Mouse (Mus musculus) heart, postnatal 36 days (tissue): ENCODE results near the gene Cab39l. TPM values are rescaled to one million over a fixed set of nuclear protein-coding genes. Genes with fewer than 3 reads are reported as not detected.
"Not testable (repeated sequence)": the region's sequence is repeated elsewhere in the genome, so short reads cannot be mapped to it uniquely, and the experiment has no call there.

ENCODE experiments used
- DNase-seq, 2 experiments: peaks; one replicate each; pipeline ENCODE4 v3.0.0; 2021 to 2022
- intact Hi-C: fragments of 180-260 bp; cut with DNase I; formaldehyde crosslinking; loops from one replicate; pipeline ENCODE4 v1.15.1; 2025
- total RNA-seq, 2 experiments: library from RNA; stranded (reverse); gene quantifications; 2 replicates each; pipeline ENCODE4 v1.2.3; 2021

Cab39l gene
- total RNA-seq, 2 experiments from 2014 or later, result 23.5 to 24.3 TPM

DNA sequence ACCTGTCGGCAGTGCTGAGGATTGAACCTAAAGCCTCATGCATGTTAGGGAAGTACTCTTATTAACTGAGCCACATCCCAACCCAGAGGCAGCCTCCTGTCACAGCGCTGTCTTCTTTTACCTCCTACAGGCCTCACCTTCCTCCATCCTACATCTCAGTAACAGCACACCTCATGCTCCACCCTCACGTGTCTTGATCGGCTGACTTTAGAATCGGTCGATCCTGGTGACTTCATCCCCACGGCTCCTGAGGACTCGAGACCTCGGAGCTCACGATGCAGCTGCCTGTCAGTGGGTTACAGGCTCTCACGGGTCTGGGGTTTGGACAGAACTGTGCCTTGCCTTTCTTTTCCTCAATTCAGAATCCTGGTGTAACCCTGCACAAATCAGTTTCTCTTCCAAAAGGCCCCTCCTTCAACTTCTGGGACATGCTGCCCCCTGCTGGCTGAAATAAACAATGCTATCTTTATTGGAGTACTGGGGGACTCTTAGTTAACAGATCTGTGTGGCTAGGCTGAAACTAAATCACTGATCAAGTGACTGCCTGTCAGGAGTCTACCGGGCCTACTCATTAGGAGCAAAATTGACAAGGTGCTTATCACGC is 115.3 kb downstream of the Cab39l start:
- peak; percentile 80 to 83 for DNase-seq
- intact Hi-C loops, result loop anchor here (1.0 to 5.0 kb wide), 3 partner anchors 89 to 224 kb away; no protein-coding TSS in a partner anchor

DNA sequence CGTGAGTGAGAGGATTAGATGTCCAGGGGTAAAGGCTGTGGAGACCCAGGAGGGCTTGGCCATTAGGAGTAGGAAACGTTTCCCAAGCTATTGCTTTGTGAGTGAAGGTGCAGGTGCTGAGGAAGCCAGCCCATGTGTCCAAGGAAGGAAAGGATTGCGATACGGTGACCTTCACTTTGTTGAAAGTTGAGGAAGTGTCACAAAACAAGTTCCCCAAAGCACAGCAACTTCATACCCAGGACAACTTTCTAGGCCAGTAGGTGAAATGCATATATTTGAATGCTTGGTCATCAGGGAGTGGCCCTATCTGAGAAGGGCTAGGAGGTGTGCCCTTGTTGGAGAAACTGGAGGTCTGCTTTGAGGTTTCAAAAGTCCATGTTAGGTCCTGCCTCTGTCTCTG is 116.3 kb downstream of the Cab39l start:
- intact Hi-C loops, result loop anchor here (5.0 kb wide), 1 partner anchor 225 kb away; no protein-coding TSS in a partner anchor
- DNase-seq, result no peak

DNA sequence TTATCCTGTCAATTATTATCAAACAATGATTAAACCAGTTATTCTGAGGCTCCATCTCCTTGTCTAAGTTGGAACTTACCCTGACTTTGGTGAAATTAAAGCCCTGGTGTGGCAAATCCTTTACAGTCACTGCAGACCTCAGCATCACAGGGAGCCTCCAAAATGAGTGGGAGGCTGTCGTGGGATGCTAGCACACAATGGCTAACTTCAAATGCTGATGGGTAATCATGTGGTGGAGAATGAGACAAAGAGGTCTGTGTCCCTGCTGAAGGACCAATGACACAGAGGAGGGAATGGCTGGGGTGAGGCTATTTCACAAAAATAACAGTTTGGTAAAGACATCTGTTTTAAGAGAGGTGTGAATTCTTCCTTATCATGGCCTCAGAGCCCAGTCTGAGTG is 117.1 kb downstream of the Cab39l start:
- intact Hi-C loops, result loop anchor here (5.0 kb wide), 1 partner anchor 226 kb away; no protein-coding TSS in a partner anchor
- DNase-seq, result no peak

DNA sequence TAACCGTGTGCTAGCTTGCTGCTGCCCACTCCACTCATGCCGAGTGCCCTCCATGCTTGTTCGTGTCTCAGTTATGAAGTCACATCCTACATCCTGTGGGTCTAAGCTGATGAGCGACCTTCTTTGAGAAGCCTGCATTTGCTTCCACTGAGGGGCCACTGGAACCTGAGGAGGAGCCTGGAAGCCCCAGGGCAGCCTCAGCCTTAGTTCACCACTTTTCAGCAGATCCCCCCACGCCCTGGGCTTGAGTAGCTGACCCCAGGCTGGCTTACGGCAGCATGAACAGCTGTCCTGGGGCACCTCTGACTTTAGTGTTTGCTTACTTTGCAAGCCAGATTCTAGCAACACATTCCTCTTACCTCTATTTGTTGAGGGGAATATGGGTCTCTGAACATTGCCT is 126.0 kb downstream of the Cab39l start:
- no peak for DNase-seq
- intact Hi-C loops, result no loop called here

DNA sequence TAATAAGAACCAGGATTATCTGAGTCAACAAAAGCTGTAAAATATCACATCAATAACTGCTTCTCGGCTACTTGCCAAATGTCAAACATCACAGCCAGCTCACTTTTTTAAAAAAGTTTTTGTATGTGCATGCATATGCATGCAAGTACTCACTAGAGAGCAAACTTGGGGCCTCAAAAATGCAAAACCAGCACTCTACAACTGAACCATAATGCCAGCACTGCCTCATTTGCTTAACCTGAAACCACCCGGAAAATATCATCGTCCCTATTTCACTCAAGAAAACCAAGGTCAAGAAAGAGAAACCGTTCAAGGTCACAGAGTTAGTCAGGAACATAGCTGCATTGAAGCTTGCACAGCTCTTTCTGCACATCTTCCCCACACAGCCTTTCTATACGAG is 135.6 kb downstream of the Cab39l start:
- DNase-seq, result no peak
- intact Hi-C loops, result no loop called here

DNA sequence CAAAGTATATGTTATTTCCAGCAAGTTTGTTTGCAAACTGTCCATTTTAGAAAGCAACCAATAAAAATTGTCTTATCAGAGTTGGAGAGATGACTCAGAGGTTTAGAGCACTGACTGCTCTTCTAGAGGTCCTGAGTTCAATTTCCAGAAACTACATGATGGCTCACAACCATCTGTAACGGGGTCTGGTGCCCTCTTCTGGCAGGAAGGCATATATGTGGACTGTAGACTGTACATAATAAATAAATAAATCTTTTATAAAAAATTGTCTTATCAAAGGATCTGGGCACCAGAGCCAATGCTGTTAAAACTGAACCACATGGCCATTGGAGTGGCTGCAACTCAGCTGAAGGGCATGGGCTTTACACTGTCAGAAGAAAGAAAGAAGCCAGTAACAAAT is 149.8 kb downstream of the Cab39l start:
- intact Hi-C loops, result no loop called here
- peak in 1 of 2 experiments; percentile 15 for DNase-seq

DNA sequence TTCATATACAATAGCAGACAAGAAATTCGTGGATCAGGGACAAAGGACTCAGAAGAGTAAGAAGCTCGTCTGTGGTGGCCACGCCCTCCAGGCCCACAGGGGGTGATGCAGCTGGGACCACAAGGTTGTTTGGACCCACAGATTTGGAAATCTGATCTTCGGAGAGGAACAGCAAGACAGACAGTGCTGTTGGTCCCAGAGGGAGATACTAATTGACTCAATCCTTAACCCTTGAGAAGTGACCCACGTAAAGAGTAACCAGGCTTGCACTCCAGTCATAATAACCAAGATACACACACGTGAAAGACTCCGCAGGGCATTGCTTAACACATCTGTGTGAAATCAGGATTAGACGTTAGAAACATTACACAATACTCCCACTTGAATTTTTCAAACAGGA is 151.1 kb downstream of the Cab39l start:
- no peak for DNase-seq
- intact Hi-C loops, result no loop called here

DNA sequence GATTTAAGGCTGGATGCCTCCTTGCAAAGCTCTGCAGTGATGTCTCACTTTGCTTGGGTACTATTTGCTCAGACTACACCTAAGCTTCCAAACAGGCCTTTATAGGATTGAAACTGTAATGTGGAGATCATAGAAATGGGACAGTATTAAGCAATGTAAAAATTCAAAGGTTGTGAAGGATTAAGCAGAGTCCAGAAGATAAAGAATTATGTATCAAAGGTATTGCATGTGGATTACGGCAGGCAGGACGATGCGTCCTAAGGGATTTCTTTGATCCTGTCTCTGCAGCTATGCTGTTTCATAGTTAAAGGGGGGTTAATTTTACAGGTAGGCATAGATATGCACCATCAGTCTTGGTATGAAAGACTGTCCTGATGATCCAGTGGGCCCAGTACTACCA is 151.8 kb downstream of the Cab39l start:
- intact Hi-C loops, result no loop called here
- no peak for DNase-seq

DNA sequence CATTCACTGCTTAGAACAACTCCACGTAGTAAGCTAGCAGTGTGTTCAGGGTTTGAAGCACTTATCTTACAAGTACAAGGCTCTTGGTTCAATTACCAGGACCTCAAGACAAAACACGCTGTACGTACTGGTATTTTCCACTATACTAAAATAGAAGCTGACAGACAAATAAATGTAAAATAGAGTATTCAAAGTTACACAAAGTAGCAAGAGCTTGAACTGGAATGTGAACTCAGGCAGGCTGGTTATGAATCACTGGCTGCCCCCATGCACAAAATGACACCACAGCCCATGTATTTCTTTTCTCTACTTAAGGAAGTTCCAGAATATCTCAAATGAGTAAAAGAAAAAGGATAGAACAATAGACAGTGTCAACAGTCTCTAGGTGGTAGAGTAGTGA is 154.2 kb downstream of the Cab39l start:
- DNase-seq, result no peak
- intact Hi-C loops, result no loop called here

DNA sequence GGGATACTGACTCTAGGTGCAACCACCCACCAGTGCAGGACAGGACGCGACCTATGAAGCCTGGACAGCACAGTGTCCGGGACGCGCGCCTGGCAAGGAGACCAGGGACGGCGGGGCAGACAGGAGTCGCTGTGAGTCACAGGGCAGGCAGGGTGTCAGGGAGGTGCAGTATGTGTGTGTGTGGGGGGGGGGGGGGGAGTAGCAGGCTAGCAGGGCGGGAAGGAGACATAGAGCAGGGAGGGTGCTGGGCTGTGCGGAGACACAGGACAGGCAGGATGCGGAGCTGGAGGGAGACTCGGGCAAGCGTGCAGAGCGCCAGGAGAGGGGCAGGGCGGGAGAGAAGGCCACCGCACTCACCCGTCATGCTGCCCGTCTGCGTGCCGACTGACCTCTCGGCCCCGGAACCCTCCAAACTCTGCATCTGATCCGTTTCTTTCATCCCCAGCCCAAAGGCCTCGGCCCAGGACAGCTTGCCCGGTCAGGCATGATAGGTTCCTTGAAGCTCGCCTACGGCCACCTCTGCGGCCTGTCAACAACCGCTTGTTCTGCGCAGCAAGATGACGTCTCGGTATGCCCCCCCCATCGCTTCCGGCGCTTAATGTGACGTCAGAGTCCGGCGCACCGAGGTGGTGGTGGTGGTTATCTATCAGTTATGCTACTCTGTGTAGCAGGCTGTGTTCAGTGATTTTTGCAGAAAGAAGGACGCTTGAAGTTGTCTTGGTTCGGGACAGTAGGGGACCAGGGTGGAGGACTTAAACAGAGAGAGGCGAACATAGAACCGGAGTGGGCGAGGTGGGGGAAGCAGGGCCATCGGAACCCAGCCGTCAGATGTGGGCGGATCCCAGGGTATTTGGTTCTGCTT is 156.9 kb downstream of the Cab39l start, which contains the start of gene Cdadc1:
Gene Cdadc1, minus strand, starts transcription at position 562 of the 862 bp plus-strand sequence.
- intact Hi-C loops, result no loop called here
- peak; percentile 98 to 99 for DNase-seq

DNA sequence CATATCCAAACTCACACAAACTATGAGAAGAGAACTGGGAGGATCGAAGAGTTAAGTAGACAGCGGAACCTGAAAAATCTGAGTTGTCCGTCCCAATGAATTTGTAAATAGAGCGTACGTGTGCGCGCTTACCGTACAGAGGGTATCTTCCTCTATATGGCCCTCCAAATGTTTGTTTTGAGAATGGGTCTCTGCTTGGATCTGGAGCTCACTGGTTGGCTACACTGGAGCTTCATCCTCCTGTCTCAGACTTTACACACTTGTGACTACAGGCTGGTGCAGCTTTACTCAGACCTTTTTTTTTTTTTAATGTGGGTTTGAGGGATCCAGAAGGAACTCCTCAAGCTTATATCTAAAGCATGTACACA is 157.5 kb downstream of the Cab39l start:
- intact Hi-C loops, result no loop called here
- DNase-seq, result no peak

DNA sequence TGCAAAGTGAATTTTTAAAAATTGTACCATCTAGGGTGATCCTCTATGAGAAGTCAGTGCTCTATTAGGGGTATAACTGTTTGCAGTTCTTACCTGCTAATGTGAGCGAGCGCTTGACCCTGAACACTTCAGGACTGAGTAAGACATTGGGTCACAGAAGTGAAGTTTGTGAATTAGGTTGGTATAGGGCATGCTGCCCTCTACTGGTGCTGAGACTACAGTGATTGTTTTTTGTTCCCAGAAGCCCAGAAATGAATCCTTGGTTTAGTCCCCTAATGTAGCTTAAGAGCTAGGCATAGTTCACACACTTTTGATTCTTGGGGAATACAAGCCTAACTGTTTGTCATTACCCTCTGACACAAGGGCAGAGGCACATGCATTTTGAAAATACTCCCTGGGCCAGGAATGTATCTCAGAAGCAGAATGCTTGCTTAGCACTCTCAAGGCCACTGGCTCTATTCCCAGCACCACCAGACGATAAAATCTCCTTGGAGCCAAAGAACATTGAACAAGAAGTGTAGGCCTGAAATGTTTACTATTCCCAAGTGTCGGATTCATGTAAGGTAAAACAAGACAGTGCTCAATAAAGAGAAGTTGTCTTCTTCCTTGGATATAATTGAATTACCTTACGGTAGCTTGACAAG is 163.4 kb downstream of the Cab39l start:
- intact Hi-C loops, result no loop called here

DNA sequence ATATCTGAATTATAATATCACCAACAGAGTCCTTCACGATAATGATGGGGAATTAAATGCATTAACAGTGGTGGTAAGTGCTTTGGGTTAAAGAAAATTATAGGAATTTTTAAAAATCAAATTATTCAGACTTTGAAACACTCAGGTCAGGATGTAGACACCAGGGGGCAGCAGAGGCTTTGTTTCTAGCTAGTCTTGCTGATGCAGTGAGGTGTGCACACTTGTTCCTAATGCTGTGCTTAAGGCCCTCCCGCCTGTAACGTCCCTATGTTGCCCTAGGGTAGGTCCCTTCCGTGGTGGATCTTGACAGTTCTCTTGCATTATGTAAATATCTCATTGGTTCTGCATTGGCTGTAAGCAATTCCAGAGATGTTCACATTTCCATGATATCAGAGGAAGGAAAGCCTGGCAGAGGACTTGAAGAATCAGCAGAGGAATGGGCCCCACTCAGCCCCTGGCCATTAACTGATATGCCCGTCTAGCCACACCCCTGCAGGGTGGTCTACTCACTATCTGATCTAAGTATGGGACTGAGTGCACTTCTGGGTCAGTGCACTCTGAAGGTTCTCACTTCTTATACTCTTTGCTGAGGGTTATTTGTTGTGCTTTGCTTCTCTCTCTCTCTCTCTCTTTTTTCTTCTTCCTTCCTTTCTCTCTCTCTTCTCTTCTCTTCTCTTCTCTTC is 165.0 kb downstream of the Cab39l start:
- DNase-seq, result peak; percentile 61 to 78
- intact Hi-C loops, result loop anchor here (1.0 to 5.0 kb wide), 3 partner anchors 337 to 1086 kb away; no protein-coding TSS in a partner anchor

More for the DNA sequence above, 163.4 kb downstream of the Cab39l start:
- DNase-seq, result peak in 1 of 2 experiments; percentile 20

DNA sequence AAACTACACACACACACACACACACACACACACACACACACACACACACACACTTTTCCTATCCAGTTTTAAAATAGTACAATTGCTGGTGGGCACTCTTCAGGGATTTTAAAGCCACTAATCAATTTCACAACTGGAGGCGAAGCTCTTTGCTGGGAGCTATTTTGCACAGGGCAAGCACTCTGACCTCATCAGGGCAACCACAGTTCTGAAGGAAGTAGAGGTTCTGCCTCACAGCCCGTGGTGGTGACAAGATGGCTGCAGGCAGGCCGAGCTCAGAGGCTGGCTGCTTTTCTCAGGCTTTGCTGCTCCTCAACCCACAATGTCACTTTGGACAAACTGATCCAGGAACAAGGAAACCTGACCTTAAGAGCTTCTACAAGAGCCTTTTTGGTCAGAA is 166.2 kb downstream of the Cab39l start:
- no peak for DNase-seq
- intact Hi-C loops, result loop anchor here (5.0 kb wide), 1 partner anchor 1085 kb away; no protein-coding TSS in a partner anchor

DNA sequence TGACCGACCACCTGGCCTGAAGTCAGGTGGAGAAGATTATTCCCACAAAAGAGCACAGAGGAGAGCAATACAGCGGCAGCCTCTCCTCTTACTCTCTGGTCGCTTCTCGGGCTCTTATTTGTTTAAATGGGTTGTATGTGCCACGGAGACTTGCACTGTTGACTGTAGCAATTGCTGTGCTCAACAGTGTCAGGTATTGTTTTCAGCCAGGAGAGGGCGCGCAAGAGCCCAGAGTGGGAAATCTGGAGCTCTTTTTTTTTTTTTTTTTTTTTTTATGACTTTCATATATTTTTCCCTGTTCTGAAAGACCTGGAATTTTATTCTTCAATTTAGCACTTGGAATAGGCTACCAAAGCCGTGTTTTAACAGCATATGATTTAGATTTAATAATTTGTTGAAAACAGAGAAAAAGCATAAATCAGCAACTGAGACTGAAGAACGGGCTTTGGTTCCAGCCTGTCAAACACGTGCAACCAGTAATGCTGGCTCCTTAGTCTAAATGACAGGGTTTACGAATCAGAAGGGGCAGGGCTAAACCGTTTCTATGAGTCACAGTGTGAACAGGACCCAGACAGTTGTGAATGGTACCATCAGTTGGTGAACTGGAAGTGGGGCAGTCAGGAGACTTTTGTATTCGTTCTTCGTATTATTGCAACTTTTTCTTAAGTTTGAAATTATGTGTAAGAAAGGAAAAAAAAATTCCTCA is 172.3 kb downstream of the Cab39l start:
- peak; percentile 48 to 75 for DNase-seq
- intact Hi-C loops, result loop anchor here (1.0 to 2.0 kb wide), 2 partner anchors 330 to 404 kb away; no protein-coding TSS in a partner anchor

DNA sequence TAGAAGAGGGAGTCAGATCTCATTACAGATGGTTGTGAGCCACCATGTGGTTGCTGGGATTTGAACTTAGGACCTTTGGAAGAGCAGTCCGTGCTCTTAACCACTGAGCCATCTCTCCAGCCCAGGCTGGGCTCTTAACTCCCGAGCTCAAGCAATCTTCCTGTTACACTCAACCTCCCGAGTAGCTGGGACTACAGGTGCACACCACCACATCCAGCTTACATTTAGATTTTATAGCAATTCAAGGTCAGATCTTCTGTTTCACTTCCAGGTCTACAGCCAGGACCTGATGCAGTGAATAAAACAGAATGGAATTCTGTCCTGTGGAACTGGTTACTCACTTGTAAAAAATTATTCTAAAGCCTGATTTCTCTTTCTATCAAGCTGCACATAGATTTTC is 173.4 kb downstream of the Cab39l start:
- intact Hi-C loops, DNase-seq: not testable (repeated sequence)

DNA sequence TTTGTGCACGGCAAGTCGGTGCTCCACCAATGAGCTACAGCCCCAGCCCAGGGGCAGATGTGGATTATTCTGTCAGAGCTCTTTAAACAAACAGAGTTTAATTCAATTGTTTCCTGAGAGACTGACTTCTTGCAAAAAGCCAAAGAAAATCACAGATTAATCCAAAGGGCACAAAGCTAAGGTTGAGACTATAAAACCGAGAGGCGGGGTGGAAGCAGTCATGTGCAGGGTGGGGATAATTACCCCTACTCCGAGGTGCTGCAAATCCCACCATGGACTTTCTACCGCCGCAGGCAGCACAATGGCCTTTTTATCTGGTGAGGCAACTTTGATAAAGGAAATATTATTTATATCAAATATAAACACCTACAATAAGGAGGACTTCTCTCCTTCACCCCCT is 176.0 kb downstream of the Cab39l start:
- DNase-seq, result no peak
- intact Hi-C loops, result no loop called here

DNA sequence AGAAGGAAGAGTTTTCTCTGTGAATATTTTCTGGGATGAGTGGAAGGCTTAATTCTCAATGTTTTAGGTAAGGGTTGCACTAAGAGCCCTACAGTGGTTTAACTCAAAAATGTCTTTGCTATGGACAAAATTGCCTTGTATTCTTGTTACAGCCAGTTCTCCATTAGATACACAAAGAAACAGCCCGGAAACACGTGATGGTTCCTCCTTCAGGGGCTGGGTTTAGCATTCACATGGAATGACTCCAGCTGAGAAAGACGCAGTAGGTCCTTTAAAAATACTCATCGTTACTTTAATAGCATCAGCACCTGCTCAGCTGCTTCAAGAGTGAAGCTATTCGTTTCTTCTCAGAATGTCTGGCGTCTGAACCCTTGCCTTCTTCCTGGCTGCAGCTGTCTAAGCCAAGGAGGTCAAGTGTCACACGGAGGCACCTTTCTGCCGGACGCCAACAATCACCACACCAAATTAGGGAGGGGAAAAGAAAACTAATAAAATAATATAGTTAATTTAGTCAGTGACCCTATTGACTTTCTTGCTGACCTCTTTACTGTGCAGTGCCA is 183.6 kb downstream of the Cab39l start:
- intact Hi-C loops, result no loop called here
- no peak for DNase-seq

DNA sequence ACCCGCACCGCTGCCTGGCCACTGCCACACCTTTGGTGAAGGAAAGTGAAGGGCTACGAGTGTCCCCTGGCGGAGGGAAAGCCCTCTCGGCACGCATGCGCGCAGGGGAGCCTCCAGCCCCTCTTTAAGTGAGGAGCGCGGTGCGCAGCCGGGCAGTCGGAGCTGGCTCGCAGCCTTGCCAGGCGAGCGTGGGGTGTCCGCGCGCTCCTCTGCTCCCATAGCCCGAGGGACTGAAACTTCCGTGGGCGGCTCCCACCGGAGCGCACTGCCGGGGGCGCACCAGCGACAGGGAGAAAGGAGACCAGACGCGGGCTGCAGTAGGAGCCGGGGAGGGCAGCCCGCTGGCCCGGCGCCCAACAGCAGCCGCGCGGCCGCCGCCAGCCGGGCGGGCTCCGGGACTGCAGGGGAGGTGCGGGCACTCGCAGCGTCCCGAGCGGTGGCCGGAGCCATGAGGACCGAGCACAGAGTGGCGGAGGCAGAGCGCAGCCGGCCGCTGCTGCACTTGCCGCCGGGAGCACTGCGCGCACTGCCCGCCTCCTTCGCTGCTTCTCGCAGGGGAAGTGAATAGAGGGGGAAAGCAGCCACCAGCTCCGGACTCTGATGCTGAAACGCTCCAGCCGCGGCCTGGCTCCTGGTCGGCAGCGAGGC is 184.5 kb downstream of the Cab39l start, which contains the start of gene Shisa2:
Gene Shisa2, plus strand, starts transcription at position 151 of the 648 bp plus-strand sequence.
- intact Hi-C loops, result loop anchor here (5.0 kb wide), 1 partner anchor 317 kb away; no protein-coding TSS in a partner anchor

More for the DNA sequence above, 184.5 kb downstream of the Cab39l start, which contains the start of gene Shisa2:
- peak; percentile 65 to 74 for DNase-seq
